Mouse (Mus musculus) liver, embryonic 14 days (tissue): ENCODE results near the gene Pde6b. TPM values are rescaled to one million over a fixed set of nuclear protein-coding genes. Genes with fewer than 3 reads are reported as not detected.

Experiments used
- polyA plus RNA-seq: library from polyadenylated mRNA; depleted of rRNA; stranded (reverse); fragments of >200 nt; gene quantifications from 2 replicates; pipeline ENCODE4 v1.2.3, GENCODE M21; 2012; rRNA removed

Gene Pde6b
- polyA plus RNA-seq, result not detected in 2 replicates

GRCm38 (mm10) chr5:108388201-108388600, at the start of gene Pde6b:
Gene Pde6b (plus strand): TSS chr5:108388391.

GRCm38 (mm10) chr5:108367871-108368332, 20.3 kb upstream of the Pde6b start, which contains the start of gene Gm42517:
Gene Gm42517 (minus strand): TSS chr5:108367922.

DNA sequence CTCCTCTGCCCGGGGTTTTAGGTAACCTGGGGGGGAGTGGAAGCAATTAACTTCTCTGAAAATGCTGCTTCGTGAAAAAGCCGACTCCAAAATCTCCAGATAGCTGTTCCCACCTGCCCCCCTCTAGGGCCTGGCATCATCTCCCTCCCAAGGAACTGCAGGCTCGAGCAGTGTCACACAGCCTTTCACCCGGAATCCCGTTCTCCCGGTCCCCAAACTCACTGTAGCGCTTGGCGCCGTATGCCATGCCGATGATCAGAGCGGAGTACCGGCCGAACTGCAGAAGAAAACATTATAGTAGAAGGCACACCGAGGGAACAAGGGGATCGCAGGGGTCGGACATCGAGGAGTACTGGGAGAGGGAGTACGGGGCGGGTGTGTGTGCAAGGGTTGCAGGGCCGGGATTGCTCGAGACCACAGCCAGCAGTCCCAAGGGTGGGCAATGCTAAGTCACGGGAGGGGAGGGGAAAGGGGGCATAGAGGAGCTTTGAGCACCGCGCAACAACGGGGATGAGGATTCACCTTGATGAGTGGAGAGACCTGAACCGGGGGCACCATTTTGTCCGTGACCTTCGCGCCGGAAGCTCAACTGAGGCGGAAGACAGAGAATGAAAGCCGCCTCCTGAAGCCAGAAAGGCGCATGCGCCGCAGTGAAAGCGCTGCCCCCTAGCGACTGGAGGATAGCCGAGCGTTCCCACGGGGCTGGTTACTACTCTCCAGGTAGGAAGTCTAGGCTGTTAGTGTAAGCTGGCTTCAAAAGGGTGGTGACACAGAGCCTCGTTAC, 45.8 kb downstream of the Pde6b start, which contains the start of gene Atp5k:
TSS of gene Atp5k (minus strand) at position 645 of the 784 bp plus-strand sequence.

GRCm38 (mm10) chr5:108448785-108449668, 60.8 kb downstream of the Pde6b start, which contains the start of gene Mfsd7a:
Gene Mfsd7a (minus strand): TSS chr5:108448891.

DNA sequence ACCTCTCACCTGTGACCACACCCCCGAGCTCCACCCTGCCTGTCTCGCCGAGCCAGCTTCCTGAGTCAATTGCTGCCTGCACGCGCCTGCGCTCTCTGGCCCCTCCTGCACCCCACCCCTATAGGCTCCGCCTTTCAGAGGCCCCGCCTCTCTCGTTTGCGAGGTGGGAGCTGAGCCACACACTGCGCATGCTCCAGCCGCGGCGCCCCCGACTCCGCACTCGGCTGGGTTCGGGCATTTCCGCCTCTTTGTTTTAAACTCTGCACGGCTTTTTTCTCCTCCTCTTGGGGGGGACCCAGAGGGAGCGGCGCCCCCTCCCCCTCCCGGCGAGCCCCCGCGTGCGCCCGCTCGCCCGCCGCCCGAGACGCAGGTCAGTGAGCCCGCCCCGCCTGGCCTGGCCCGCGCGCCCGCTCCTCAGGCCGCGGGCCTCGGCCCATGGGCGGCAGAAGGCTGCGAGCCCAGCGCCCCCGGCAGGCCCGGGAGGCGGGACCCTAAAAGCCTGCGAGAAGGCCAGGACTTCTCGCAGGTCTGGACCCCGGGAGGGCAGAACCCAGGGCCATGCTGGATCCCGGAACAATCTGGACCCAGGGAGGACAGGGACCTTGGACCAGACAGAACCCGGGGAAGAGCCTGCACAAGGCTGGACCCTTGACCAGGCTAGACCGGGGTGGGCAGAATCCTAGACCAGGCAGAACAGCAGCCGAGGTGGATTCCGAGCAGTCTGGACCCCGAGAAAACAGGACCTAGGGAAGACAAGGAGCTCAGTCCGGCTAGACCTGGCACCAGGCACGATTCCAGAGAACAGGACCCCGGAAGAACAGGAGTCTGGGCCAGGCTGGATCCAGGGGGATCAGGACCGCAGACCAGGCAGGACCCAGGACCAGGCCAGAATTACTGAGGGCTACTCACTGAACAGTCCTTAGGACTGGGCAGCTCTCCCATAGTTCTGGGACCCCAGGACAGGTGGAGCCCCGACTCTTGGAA, 73.2 kb downstream of the Pde6b start, which contains the start of gene Pcgf3:
TSS of gene Pcgf3 (plus strand) at position 151 of the 984 bp plus-strand sequence.

Other genes starting within 250 kb of the Pde6b start
- gene Dr1, start 119.5 kb upstream of the Pde6b start, polyA plus RNA-seq, result 16.6 and 20.4 TPM in 2 replicates
- gene Pigg, start 75.8 kb upstream of the Pde6b start, polyA plus RNA-seq, result 2.6 and 2.7 TPM in 2 replicates
- gene Gm42517, start 20.5 kb upstream of the Pde6b start, polyA plus RNA-seq, result 0.19 and 0.23 TPM in 2 replicates
- gene Atp5k, start 46.1 kb downstream of the Pde6b start, polyA plus RNA-seq, result 101 and 102 TPM in 2 replicates
- 0.29 and 0.40 TPM in 2 replicates for gene Mfsd7a, start 60.5 kb downstream of the Pde6b start, polyA plus RNA-seq
- gene Pcgf3, start 72.8 kb downstream of the Pde6b start, polyA plus RNA-seq, result 5.2 and 5.4 TPM in 2 replicates
- gene Cplx1, start 161.6 kb downstream of the Pde6b start, polyA plus RNA-seq, result 0.01 TPM in 2 replicates
- gene Gak, start 241.4 kb downstream of the Pde6b start, polyA plus RNA-seq, result 19.7 and 21.5 TPM in 2 replicates
- gene Tmem175, start 241.4 kb downstream of the Pde6b start, polyA plus RNA-seq, result 7.4 and 8.8 TPM in 2 replicates